Mouse (Mus musculus) liver, embryonic 12.5 days (tissue): ENCODE data around the gene Pnmt. TPM values are rescaled to one million over a fixed set of nuclear protein-coding genes. Genes with fewer than 3 reads are reported as not detected.
A peak's percentile ranks its signal among the peaks of the same experiment; 100 is the strongest.

ENCODE experiments used
- ATAC-seq: fragments of 200-750 bp; cut with Nextera tagmentation; 2 replicates; pipeline ENCODE4 v1.8.0; 2017; ENCODE audit warnings: moderate number of reproducible peaks, mild to moderate bottlenecking, moderate library complexity
- H3K27ac ChIP-seq: fragments of 300-500 bp; sonication (generic); 2 replicates; pipeline ENCODE4 v1.5.1; 2016; ENCODE audit warnings: mild to moderate bottlenecking
- H3K27me3 ChIP-seq: fragments of 300-500 bp; sonication (generic); replicated peaks from 2 replicates; pipeline ENCODE4 v1.6.1; 2016; ENCODE audit warnings: mild to moderate bottlenecking, moderate library complexity
- H3K36me3 ChIP-seq: fragments of 300-500 bp; sonication (generic); 2 replicates; pipeline ENCODE4 v1.6.1; 2016; ENCODE audit warnings: mild to moderate bottlenecking, moderate library complexity
- H3K4me1 ChIP-seq: fragments of 300-500 bp; sonication (generic); 2 replicates; pipeline ENCODE4 v1.6.1; 2016
- H3K4me2 ChIP-seq: fragments of 300-500 bp; sonication (generic); 2 replicates; pipeline ENCODE4 v1.6.1; 2016; ENCODE audit warnings: mild to moderate bottlenecking, moderate library complexity
- H3K4me3 ChIP-seq: fragments of 300-500 bp; sonication (generic); 2 replicates; pipeline ENCODE4 v1.5.1; 2016; ENCODE audit warnings: mild to moderate bottlenecking, moderate library complexity
- H3K9ac ChIP-seq: fragments of 300-500 bp; sonication (generic); 2 replicates; pipeline ENCODE4 v1.6.1; 2016; ENCODE audit warnings: mild to moderate bottlenecking, moderate library complexity
- H3K9me3 ChIP-seq: fragments of 300-500 bp; sonication (generic); replicated peaks from 2 replicates; pipeline ENCODE4 v1.6.1; 2016; ENCODE audit warnings: mild to moderate bottlenecking, moderate library complexity
- WGBS: fragments of 180-500 bp; shearing (Covaris S2); methylation state at CpG from one replicate; pipeline ENCODE4 v1.1.7; 2016; ENCODE audit not compliant: insufficient replicate concordance; 5-methylcytosine and 5-hydroxymethylcytosine counted together
- polyA plus RNA-seq: library from polyadenylated mRNA; unstranded; fragments of >200 nt; fragmentation: Nextera tagmentation; extraction: Ambion mirVana; gene quantifications from 2 replicates; pipeline ENCODE4 v1.2.1, GENCODE M21; 2016

Gene Pnmt
- 0.23 TPM in 1 of 2 replicates, not detected in the other for polyA plus RNA-seq

GRCm38 (mm10) chr11:98385638-98386585, at the start of gene Pnmt:
Pnmt (plus strand) TSS chr11:98386450.
- Histone ChIP-seq H3K4me3 (no peak within 1 kb of the TSS), H3K27ac (no peak within 1 kb of the TSS), H3K4me1 (0 out of 2 replicates have a peak, but pooled peaks cover 8% of the 10 kb centered on the region), H3K36me3 (peaks cover under 1% of the 10 kb centered on the region; the same call in 1 of the 2 replicates), H3K9ac (no peak within 1 kb of the TSS), H3K4me2 (no peak within 1 kb of the TSS), H3K27me3 (peaks cover 81% of the 10 kb centered on the region), H3K9me3 (no peaks in the 10 kb centered on the region)
- 37% methylated on average over 25 of the region's 25 CpGs for WGBS
- ATAC-seq, result no peak

GRCm38 (mm10) chr11:98338507-98338961, 47.7 kb upstream of the Pnmt start:
- WGBS, result 2% methylated on average over 57 of the region's 57 CpGs
- H3K27ac ChIP-seq, result no peak overlapping the region

GRCm38 (mm10) chr11:98339071-98339501, 47.2 kb upstream of the Pnmt start:
- H3K4me2 ChIP-seq, result peak overlapping the region; percentile 61
- no peaks in the 10 kb centered on the region for H3K9me3 ChIP-seq
- peaks cover 23% of the 10 kb centered on the region for H3K4me1 ChIP-seq
- H3K27me3 ChIP-seq, result peaks cover 92% of the 10 kb centered on the region
- 2% methylated on average over 19 of the region's 19 CpGs for WGBS
- H3K36me3 ChIP-seq, result no peaks in the 10 kb centered on the region
- H3K9ac ChIP-seq, result no peak overlapping the region
- ATAC-seq, result no peak
- peak overlapping the region; percentile 42 for H3K4me3 ChIP-seq
- H3K27ac ChIP-seq, result no peak overlapping the region

More at GRCm38 (mm10) chr11:98338507-98338961, 47.7 kb upstream of the Pnmt start:
- Histone ChIP-seq H3K4me3 (peak overlapping the region; percentile 42), H3K9ac (no peak overlapping the region), H3K4me2 (peak overlapping the region; percentile 61), H3K9me3 (no peaks in the 10 kb centered on the region), H3K4me1 (peaks cover 23% of the 10 kb centered on the region), H3K27me3 (peaks cover 92% of the 10 kb centered on the region), H3K36me3 (no peaks in the 10 kb centered on the region)
- no peak for ATAC-seq

- Histone ChIP-seq H3K9me3 (no peaks in the 10 kb centered on the region), H3K4me1 (peaks cover 17% of the 10 kb centered on the region), H3K27ac (no peak overlapping the region), H3K27me3 (peaks cover 91% of the 10 kb centered on the region), H3K9ac (no peak overlapping the region), H3K36me3 (no peaks in the 10 kb centered on the region), H3K4me2 (no peak overlapping the region), H3K4me3 (no peak overlapping the region)
- WGBS, result 8% methylated on average over 11 of the region's 11 CpGs
- no peak for ATAC-seq
These were observed 46.5 kb upstream of the Pnmt start for GRCm38 (mm10) chr11:98339679-98340287.

- Histone ChIP-seq H3K4me3 (no peak overlapping the region), H3K4me2 (no peak overlapping the region), H3K9ac (no peak overlapping the region), H3K4me1 (peaks cover 19% of the 10 kb centered on the region), H3K27me3 (peaks cover 90% of the 10 kb centered on the region), H3K27ac (no peak overlapping the region), H3K9me3 (no peaks in the 10 kb centered on the region), H3K36me3 (no peaks in the 10 kb centered on the region)
- ATAC-seq, result no peak
- WGBS, result 24% methylated on average over 2 of the region's 4 CpGs
These were observed 45.7 kb upstream of the Pnmt start for GRCm38 (mm10) chr11:98340597-98340996.

GRCm38 (mm10) chr11:98341174-98341573, 45.1 kb upstream of the Pnmt start:
- H3K9me3 ChIP-seq, result no peaks in the 10 kb centered on the region
- peaks cover 90% of the 10 kb centered on the region for H3K27me3 ChIP-seq
- H3K9ac ChIP-seq, result no peak overlapping the region
- H3K4me3 ChIP-seq, result no peak overlapping the region
- H3K4me2 ChIP-seq, result no peak overlapping the region
- peaks cover 19% of the 10 kb centered on the region for H3K4me1 ChIP-seq
- no peak for ATAC-seq
- 53% methylated on average over 4 of the region's 4 CpGs for WGBS
- H3K36me3 ChIP-seq, result no peaks in the 10 kb centered on the region
- H3K27ac ChIP-seq, result no peak overlapping the region

- Histone ChIP-seq H3K4me3 (no peak overlapping the region), H3K9me3 (no peaks in the 10 kb centered on the region), H3K27ac (no peak overlapping the region), H3K9ac (no peak overlapping the region), H3K4me2 (peak overlapping the region; percentile 47), H3K36me3 (no peaks in the 10 kb centered on the region), H3K27me3 (peaks cover 90% of the 10 kb centered on the region), H3K4me1 (peaks cover 19% of the 10 kb centered on the region)
- no peak for ATAC-seq
- 4% methylated on average over 28 of the region's 29 CpGs for WGBS
These were observed 44.0 kb upstream of the Pnmt start for GRCm38 (mm10) chr11:98342000-98342945.

GRCm38 (mm10) chr11:98345253-98345652, 41.0 kb upstream of the Pnmt start:
- Histone ChIP-seq H3K4me2 (peak overlapping the region; percentile 30; the same call in 1 of the 2 replicates), H3K27ac (no peak overlapping the region), H3K27me3 (peaks cover 90% of the 10 kb centered on the region), H3K9me3 (no peaks in the 10 kb centered on the region), H3K4me1 (peaks cover 20% of the 10 kb centered on the region; the same call in 1 of the 2 replicates), H3K36me3 (no peaks in the 10 kb centered on the region), H3K4me3 (no peak overlapping the region), H3K9ac (no peak overlapping the region)
- no peak for ATAC-seq
- WGBS, result 2% methylated on average over 14 of the region's 14 CpGs

GRCm38 (mm10) chr11:98346168-98346567, 40.1 kb upstream of the Pnmt start:
- H3K36me3 ChIP-seq, result no peaks in the 10 kb centered on the region
- peaks cover 90% of the 10 kb centered on the region for H3K27me3 ChIP-seq
- no peak overlapping the region for H3K4me2 ChIP-seq
- H3K9ac ChIP-seq, result no peak overlapping the region
- H3K4me3 ChIP-seq, result no peak overlapping the region
- WGBS, result 13% methylated on average over 9 of the region's 9 CpGs
- peaks cover 20% of the 10 kb centered on the region; the same call in 1 of the 2 replicates for H3K4me1 ChIP-seq
- H3K27ac ChIP-seq, result no peak overlapping the region
- H3K9me3 ChIP-seq, result no peaks in the 10 kb centered on the region
- ATAC-seq, result no peak

- ATAC-seq, result no peak
- Histone ChIP-seq H3K27ac (no peak overlapping the region), H3K4me2 (no peak overlapping the region), H3K9ac (no peak overlapping the region), H3K4me3 (no peak overlapping the region), H3K36me3 (no peaks in the 10 kb centered on the region), H3K9me3 (no peaks in the 10 kb centered on the region), H3K27me3 (peaks cover 90% of the 10 kb centered on the region), H3K4me1 (peaks cover 15% of the 10 kb centered on the region; the same call in 1 of the 2 replicates)
- WGBS, result 11% methylated on average over 10 of the region's 12 CpGs
These were observed 38.7 kb upstream of the Pnmt start for GRCm38 (mm10) chr11:98347385-98348082.
